Mouse (Mus musculus) forebrain, embryonic 10.5 days (tissue): ENCODE measurements around the gene Ube2n. TPM values are rescaled to one million over a fixed set of nuclear protein-coding genes. Genes with fewer than 3 reads are reported as not detected.
A peak's percentile ranks its signal among the peaks of the same experiment; 100 is the strongest.

Experiments used
- DNase-seq: peaks from one replicate; pipeline ENCODE4 v3.0.0-alpha.2; 2017; ENCODE audit warnings: low spot score; ENCODE audit errors: extremely low spot score
- H3K27ac ChIP-seq: fragments of 300-500 bp; sonication (generic); 2 replicates; pipeline ENCODE4 v1.5.1; 2016; ENCODE audit warnings: mild to moderate bottlenecking
- H3K27me3 ChIP-seq: fragments of 300-500 bp; sonication (generic); 2 replicates; pipeline ENCODE4 v1.6.1; 2016; ENCODE audit warnings: mild to moderate bottlenecking; ENCODE audit not compliant: poor library complexity, severe bottlenecking
- H3K36me3 ChIP-seq: fragments of 300-500 bp; sonication (generic); replicated peaks from 2 replicates; pipeline ENCODE4 v1.6.1; 2016; ENCODE audit warnings: mild to moderate bottlenecking, moderate library complexity
- H3K4me1 ChIP-seq: fragments of 300-500 bp; sonication (generic); 2 replicates; pipeline ENCODE4 v1.6.1; 2016
- H3K4me3 ChIP-seq: fragments of 300-500 bp; sonication (generic); 2 replicates; pipeline ENCODE4 v1.5.1; 2016; ENCODE audit warnings: mild to moderate bottlenecking, moderate library complexity
- H3K9me3 ChIP-seq: fragments of 300-500 bp; sonication (generic); 2 replicates; pipeline ENCODE4 v1.6.1; 2016; ENCODE audit warnings: mild to moderate bottlenecking, moderate library complexity
- WGBS: fragments of 180-500 bp; shearing (Covaris S2); methylation state at CpG from one replicate; pipeline ENCODE4 v1.1.7; 2016; 5-methylcytosine and 5-hydroxymethylcytosine counted together
- microRNA-seq: library from miRNA; unstranded; fragments of <30 nt; microRNA quantifications from one replicate; pipeline ENCODE4, GENCODE M21; 2017
- polyA plus RNA-seq: library from polyadenylated mRNA; unstranded; fragments of >200 nt; fragmentation: Nextera tagmentation; extraction: Ambion mirVana; gene quantifications from 2 replicates; pipeline ENCODE4 v1.2.1, GENCODE M21; 2016

Gene Ube2n
- polyA plus RNA-seq, 1 experiment from 2014 or later, result 460 TPM

GRCm38 (mm10) chr10:95590196-95590595, 75.3 kb downstream of the Ube2n start:
- Histone ChIP-seq H3K4me1 (peaks cover 20% of the 10 kb centered on the region), H3K36me3 (no peaks in the 10 kb centered on the region), H3K27ac (no peak overlapping the region), H3K27me3 (peaks cover 42% of the 10 kb centered on the region), H3K4me3 (no peak overlapping the region), H3K9me3 (no peaks in the 10 kb centered on the region; the same call in 1 of the 2 replicates)
- DNase-seq, result no peak
- WGBS, result 94% methylated on average over 6 of the region's 6 CpGs

- 87% methylated on average over 4 of the region's 4 CpGs for WGBS
- Histone ChIP-seq H3K4me1 (peaks cover 31% of the 10 kb centered on the region), H3K27ac (no peak overlapping the region), H3K27me3 (peaks cover 52% of the 10 kb centered on the region), H3K9me3 (no peaks in the 10 kb centered on the region; the same call in 1 of the 2 replicates), H3K4me3 (no peak overlapping the region), H3K36me3 (no peaks in the 10 kb centered on the region)
- no peak for DNase-seq
These were observed 76.3 kb downstream of the Ube2n start for GRCm38 (mm10) chr10:95591257-95591656.

GRCm38 (mm10) chr10:95594414-95594813, 79.5 kb downstream of the Ube2n start:
- H3K27me3 ChIP-seq, result peaks cover 82% of the 10 kb centered on the region
- WGBS, result 31% methylated on average over 11 of the region's 11 CpGs
- DNase-seq, result no peak
- H3K36me3 ChIP-seq, result no peaks in the 10 kb centered on the region
- no peak overlapping the region for H3K4me3 ChIP-seq
- no peak overlapping the region for H3K27ac ChIP-seq
- peaks cover 26% of the 10 kb centered on the region for H3K4me1 ChIP-seq
- H3K9me3 ChIP-seq, result no peaks in the 10 kb centered on the region

Small RNA genes lying within 50 kb of the gene (microRNA-seq; reads per million reads assigned to microRNA genes)
- 35.3 reads per million, percentile 38 among the genes with 10 or more reads in this experiment for gene Mir3058

Other genes starting within 250 kb of the Ube2n start
- gene Cradd, start 191.0 kb upstream of the Ube2n start, polyA plus RNA-seq, result 11.6 and 13.2 TPM in 2 replicates
- gene Socs2, start 98.0 kb upstream of the Ube2n start, polyA plus RNA-seq, result 35.9 and 41.4 TPM in 2 replicates
- gene Mrpl42, start 13.2 kb upstream of the Ube2n start, polyA plus RNA-seq, result 381 and 393 TPM in 2 replicates
- 76.9 and 82.3 TPM in 2 replicates for gene Nudt4, start 49.0 kb downstream of the Ube2n start, polyA plus RNA-seq
- not detected in 2 replicates for gene Anapc15-ps, start 158.3 kb downstream of the Ube2n start, polyA plus RNA-seq